Comparison of ENCODE assay signal across 9 mouse cellular contexts in genomic region chr8:121685419-121685818, GRCm38 (mm10). TPM values are rescaled to one million over a fixed set of nuclear protein-coding genes. Genes with fewer than 3 reads are reported as not detected.
DNase-seq lines count a peak whose midpoint lies in the region; TF ChIP-seq lines count a peak whose summit lies in the region.
"Had no signal": no experiment of that assay in that cellular context is flagged by ENCODE, and none has a peak within 500 bp of the region (broad histone marks: within the 10 kb centered on the region; RNA-seq: fewer than 3 reads in every experiment).

No protein-coding gene starts in this region.

- H3K27me3 ChIP-seq in ES-Bruce4 (ENCODE audit: control insufficient read depth, insufficient read depth, low read length, poor library complexity, severe bottlenecking), result no peaks in the 10 kb centered on the region

- no peak for TF ChIP-seq EP300 in ES-Bruce4 (IDR thresholded peaks at IDR 0.05; ENCODE audit: insufficient read depth, low read depth, low read length)

- H3K27ac ChIP-seq in ES-Bruce4 (ENCODE audit: insufficient read depth, low read length), result no peak overlapping the region
- H3K27ac ChIP-seq: lung, embryonic 15.5 days had no signal

- peak; percentile 51 to 55 for DNase-seq in layer of hippocampus, postnatal 10 days (ENCODE audit: low spot score in 2 of 2)
- no peak for DNase-seq in layer of hippocampus, postnatal 14 days (ENCODE audit: low spot score in 2 of 2)
- peak; percentile 57 for DNase-seq in adrenal gland, adult 2 months
- DNase-seq in embryo, embryonic 9.5 days (ENCODE audit: extremely low spot score), result peak; percentile 44
- peak; percentile 78 to 92 for DNase-seq in kidney, postnatal 25 days
- DNase-seq in retina, postnatal 1 day, result peak; percentile 62
- DNase-seq in layer of hippocampus, adult 8-10 months (ENCODE audit: low spot score in 2 of 2), result no peak

- no peaks in the 10 kb centered on the region for H3K36me3 ChIP-seq in ES-Bruce4 (ENCODE audit: control insufficient read depth, insufficient read depth, low read length, poor library complexity, severe bottlenecking)
- H3K36me3 ChIP-seq: lung, embryonic 15.5 days had no signal

- no peak overlapping the region for H3K9ac ChIP-seq in ES-Bruce4 (ENCODE audit: low read depth, poor library complexity, severe bottlenecking)
- H3K9ac ChIP-seq: lung, embryonic 15.5 days had no signal

- H3K4me3 ChIP-seq in ES-Bruce4 (ENCODE audit: low read depth, low read length), result no peak overlapping the region
- H3K4me3 ChIP-seq: lung, embryonic 15.5 days had no signal

- peak; percentile 83 for TF ChIP-seq CTCF in ES-Bruce4 (IDR thresholded peaks at IDR 0.05; ENCODE audit: low read depth, low read length)

- H3K9me3 ChIP-seq in ES-Bruce4 (replicated peaks; ENCODE audit: control insufficient read depth, insufficient read depth, low read length, poor library complexity, severe bottlenecking), result no peaks in the 10 kb centered on the region
- H3K9me3 ChIP-seq: lung, embryonic 15.5 days had no signal

- H3K4me1 ChIP-seq in ES-Bruce4 (ENCODE audit: control insufficient read depth, insufficient read depth, low read length), result peaks cover 3% of the 10 kb centered on the region
- H3K4me1 ChIP-seq: lung, embryonic 15.5 days had no signal

- no peak for TF ChIP-seq POLR2A in ES-Bruce4 (IDR thresholded peaks at IDR 0.05; ENCODE audit: insufficient read depth, low read length)

RNA-seq across cellular contexts. Expression of gene Zcchc14, which starts 32.7 kb away (rescaled TPM):
- total RNA-seq in layer of hippocampus, postnatal 10 days (2021), result 10 to 100 TPM; 93.9 to 95.2 TPM
- total RNA-seq in layer of hippocampus, postnatal 14 days (2021), result 10 to 100 TPM; 78.1 to 83.0 TPM
- 38.1 and 39.9 TPM in 2 replicates for polyA plus RNA-seq in ES-Bruce4 (2011; ENCODE audit: insufficient read depth, insufficient read length, low read depth, missing spikeins)
- 10 to 100 TPM; 32.9 to 44.8 TPM for total RNA-seq in adrenal gland, adult 2 months (2021)
- 41.2 and 44.0 TPM in 2 replicates for polyA plus RNA-seq in adrenal gland, adult 2 months (2012; rRNA removed)
- 10 to 100 TPM; 77.4 to 92.9 (median 84.7) TPM for total RNA-seq in layer of hippocampus, adult 8-10 months (2022)

RNA-seq across cellular contexts. Expression of gene Jph3, which starts 44.0 kb away (rescaled TPM):
- total RNA-seq in layer of hippocampus, postnatal 10 days (2021), result 100 to 1,000 TPM; 155 TPM
- 100 to 1,000 TPM; 212 to 217 TPM for total RNA-seq in layer of hippocampus, postnatal 14 days (2021)
- polyA plus RNA-seq in ES-Bruce4 (2011; ENCODE audit: insufficient read depth, insufficient read length, low read depth, missing spikeins), result 1.4 and 1.8 TPM in 2 replicates
- 1 to 10 TPM; 1.6 to 2.2 TPM for total RNA-seq in adrenal gland, adult 2 months (2021)
- polyA plus RNA-seq in adrenal gland, adult 2 months (2012; rRNA removed), result 3.1 TPM in 2 replicates
- total RNA-seq in layer of hippocampus, adult 8-10 months (2022), result 100 to 1,000 TPM; 260 to 313 (median 283) TPM

Comparison
In these comparisons a context has a peak if more than half of its experiments do, and no peak if none do; other contexts are left out.
1. DNase-seq: peak in layer of hippocampus, postnatal 10 days (2 of 2), adrenal gland, adult 2 months (single experiment), embryo, embryonic 9.5 days (single experiment), kidney, postnatal 25 days (2 of 2) and retina, postnatal 1 day (single experiment); none in layer of hippocampus, postnatal 14 days (0 of 2) and layer of hippocampus, adult 8-10 months (0 of 2).
2. RNA of gene Jph3, which starts 44.0 kb away (total RNA-seq): 260 to 313 TPM in layer of hippocampus, adult 8-10 months, 212 to 217 TPM in layer of hippocampus, postnatal 14 days and 155 TPM in layer of hippocampus, postnatal 10 days; 1.6 to 2.2 TPM in adrenal gland, adult 2 months; every median in the first group is over 10 times any median in the second.